Mouse (Mus musculus): ENCODE measurements around the gene Rccd1. TPM values are rescaled to one million over a fixed set of nuclear protein-coding genes. Genes with fewer than 3 reads are reported as not detected.

The Rccd1 gene
- polyA plus RNA-seq, 1 experiment = 26.5 TPM

DNA sequence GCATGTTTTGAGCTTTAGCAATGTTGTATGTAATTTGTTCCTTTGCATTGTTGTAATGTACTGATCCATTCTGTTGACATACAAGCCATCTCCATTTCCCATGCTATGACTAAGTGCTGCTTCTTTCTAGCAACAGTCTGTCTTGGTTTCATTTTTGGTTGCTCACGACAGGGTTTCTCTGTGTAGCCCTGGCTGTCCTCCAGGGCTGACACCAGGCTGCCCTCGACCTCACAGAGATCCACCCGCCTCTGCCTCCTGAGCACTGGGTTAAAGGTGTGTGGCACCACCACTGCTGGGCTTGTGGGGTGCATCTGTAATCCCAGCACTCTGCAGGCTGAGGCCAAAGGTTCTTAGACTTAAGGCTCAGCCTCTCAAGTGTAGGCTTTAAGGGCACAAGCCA is 24.7 kb downstream of the Rccd1 start:
- no peak for DNase-seq (ENCODE audit: low spot score)

DNA sequence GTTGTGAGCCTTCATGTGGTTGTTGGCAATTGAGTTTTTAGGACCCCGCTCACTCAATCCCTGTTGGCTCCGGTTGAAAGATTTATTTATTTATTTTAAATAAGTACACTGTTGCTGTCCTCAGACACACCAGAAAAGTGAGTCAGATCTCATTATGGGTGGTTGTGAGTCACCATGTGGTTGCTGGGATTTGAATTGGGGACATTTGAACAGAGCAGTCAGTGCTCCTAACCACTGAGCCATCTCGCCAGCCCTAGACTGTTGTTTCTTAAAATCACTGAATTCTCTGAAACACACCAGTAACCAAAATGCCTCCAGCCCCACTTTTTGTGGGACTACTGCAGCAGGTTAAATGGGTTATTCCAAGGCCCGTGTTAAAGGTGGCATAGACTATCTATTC is 25.5 kb downstream of the Rccd1 start:
- no peak for DNase-seq (ENCODE audit: low spot score)

DNA sequence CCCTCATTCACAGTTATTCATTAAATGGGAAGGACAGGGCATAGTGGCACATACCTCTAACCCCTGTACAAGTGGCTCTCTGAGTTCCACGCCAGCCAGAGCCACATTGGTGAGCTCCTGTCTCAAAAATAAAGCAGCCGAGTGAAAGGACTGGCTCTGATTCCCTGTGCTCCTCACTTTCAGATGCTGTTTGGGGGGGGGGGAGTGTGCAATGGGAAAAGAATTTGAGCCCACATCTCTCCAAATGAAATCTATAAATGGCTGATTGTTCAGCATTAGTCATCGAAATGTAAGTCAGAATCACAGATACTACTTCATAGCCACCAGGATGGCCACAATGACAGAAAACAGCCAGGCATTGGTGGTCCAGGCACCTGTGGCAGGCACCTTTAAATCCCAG is 27.2 kb downstream of the Rccd1 start:
- DNase-seq (ENCODE audit: low spot score) = no peak

DNA sequence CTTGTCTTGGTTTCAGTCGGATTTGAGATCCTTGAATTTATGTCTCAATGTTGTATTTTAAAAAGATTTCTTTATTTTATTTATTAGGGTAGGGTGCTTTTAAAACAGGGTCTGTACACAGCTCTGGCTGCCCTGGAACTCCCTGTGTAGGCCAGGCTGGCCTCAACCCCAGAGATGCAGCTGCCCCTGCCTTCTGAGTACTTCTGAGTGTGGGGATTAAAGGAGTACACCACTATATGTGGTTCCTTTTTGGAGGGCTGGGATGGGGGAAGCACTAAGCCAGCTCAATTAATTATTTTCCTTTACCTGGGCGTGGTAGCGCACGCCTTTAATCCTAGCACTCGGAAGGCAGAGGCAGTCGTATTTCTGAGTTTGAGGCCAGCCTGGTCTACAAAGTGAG is 27.8 kb downstream of the Rccd1 start:
- DNase-seq (ENCODE audit: low spot score) = no peak

DNA sequence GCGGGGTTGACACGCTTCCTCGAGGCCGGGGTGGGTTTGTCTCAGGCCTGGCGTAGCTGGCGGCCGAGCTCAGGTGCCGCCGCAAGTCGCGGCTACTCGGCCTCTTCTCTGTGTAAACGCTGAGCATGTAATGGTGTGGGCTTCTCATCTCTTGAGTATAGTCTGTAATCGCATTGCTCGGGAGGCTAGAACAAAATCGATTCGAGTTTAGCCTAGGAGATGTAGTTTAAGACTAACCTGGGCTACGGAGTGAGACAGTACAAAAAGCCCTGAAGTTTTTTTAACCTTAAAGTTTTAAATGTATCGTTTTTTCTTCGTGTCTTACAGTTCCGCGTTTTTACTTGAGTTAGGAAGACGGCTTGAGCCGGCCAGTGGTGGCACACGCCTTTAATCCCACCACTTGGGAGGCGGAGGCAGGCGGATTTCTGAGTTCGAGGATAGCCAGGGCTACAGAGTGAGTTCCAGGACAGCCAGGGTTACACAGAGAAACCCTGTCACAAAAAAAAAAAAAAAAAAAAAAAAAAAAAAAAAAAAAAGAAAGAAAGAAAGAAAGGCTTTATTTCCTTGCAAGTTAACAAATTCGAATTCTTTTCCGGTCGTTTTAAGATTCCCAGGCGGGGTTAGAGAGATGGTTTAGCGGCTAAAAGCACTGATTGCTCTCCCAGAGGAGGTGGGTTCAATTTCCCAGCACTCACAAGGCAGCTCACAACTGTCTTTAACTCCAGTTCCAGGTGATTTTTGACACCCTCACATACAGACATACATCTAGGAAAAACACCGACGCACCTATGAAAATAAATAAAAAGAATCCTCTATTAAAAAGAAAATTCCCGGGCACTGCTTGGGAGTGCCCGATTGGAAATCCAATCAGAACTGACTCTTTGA is 29.2 kb downstream of the Rccd1 start:
- no peak for DNase-seq (ENCODE audit: low spot score)

DNA sequence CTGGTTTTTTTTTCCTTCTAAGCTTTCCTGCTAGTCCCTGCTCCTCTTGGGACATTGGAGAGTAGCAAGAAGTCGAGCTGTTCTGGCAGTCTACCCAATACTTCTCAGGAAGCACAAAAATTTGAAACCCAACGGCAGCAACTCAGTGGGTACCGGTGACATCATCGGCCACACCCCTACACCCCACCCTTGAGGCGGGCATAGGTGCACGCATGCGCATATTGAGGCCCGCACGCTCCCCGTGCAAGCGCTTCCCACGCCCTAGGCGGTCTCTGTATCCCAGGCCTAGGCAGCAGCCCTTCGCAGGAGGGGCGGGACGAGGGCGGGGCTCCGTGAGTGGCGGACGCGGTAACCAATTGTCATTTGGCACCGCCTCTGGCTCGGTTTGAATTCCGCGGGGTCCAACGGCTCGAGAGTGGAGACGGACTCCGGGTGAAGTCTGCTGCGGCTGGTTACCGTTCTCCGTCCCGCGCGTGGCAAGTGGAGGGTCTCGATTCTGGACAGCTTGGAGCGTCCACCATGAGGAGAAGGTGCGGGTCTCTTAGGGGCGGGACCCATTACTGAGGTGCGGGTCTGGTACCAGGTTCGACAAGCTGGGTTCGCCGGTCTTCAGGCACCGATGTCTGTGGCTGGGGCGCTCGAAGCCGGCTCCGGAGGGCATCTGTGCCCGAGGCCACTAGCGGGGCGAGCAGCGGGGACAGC is 30.0 kb downstream of the Rccd1 start, which contains the start of gene Prc1:
TSS of gene Prc1 (plus strand) at position 389 of the 702 bp plus-strand sequence.
- DNase-seq (ENCODE audit: low spot score) = peak; percentile 97

DNA sequence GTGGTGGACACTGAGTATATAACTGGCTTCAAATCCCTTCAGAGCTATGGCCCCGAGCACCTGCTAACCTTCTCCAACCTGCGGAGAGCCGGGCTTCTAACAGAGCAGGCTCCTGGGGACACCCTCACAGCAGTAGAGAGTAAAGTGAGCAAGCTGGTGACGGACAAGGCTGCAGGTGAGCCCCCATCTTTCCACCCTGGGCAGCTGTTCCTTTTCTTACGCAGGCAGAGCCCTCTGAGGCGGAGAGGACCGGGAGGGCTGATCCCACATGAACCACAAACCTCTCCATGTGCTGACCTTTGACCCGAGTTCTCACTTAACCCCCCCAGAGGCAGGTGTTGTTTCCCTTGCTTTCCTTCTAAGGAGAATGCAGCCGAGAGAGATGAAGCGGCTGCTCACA is 36.5 kb downstream of the Rccd1 start:
- no peak for DNase-seq (ENCODE audit: low spot score)

DNA sequence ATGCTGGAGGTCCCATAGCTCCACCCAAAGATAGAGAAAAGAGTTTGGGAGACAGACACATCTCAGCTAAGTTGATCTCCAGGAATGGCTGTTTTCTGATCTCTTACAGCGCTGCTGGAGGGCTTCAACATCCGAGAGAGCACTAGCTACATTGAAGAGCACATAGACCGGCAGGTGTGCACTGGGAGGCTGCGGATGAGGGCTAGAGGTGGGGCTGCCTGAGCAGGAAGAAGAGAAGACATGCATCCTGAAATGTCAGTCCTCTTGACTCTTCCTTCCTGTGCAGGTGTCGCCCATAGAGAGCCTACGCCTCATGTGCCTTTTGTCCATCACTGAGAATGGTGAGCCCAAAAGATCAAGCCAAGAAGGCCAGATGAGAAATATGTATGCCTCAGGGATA is 38.5 kb downstream of the Rccd1 start:
- no peak for DNase-seq (ENCODE audit: low spot score)

DNA sequence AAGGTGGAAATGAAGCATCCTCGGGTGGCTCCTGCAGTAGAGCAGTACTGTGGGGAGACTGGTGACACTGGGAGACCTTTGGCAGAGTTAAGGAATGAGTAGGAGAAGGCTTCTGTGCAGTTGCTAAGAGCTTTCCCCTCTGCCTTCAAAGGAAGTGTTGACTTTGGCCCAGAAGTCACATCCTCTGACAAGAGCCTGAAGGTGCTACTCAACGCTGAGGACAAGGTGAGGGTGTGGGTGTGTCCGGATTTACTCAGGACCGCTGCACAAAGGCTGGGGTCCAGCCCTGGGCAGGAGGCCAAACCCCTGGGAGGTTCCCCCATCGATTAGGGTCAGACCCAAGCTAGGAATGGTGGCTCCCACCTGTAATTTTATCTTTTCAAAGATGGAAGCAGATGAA is 39.9 kb downstream of the Rccd1 start:
- DNase-seq (ENCODE audit: low spot score) = no peak

DNA sequence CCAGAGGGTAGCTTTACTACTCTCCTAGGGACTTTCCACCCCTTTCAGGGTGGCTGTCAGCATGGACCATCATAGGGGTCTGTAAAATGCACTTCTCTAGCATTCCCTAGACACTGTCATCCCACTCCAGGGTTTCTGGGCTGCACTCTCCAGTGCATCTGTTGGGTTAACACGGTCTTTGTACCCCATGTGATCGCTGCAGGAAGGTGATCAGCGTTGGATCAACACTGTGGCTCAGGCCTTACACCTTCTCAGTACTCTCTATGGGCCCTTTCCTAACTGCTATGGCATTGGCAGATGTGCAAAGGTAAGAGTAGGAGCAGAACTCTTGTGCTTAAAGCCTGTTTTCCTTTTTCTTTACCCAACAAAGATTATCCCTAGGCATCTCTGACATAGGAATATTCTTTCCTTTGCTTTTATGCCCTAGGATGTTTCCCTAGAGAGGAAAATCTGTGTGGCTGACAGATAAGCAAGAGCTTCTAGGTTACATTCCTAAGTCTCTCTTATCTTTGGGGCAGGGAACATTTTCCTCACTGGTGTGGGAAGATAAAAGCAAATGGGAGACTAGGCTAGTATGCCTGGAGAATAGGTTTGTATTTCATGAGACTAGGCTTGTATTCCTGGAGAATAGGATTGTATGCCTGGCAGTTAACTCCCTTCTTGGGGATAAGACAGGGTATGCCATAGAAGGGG is 40.9 kb downstream of the Rccd1 start:
- DNase-seq (ENCODE audit: low spot score) = no peak

DNA sequence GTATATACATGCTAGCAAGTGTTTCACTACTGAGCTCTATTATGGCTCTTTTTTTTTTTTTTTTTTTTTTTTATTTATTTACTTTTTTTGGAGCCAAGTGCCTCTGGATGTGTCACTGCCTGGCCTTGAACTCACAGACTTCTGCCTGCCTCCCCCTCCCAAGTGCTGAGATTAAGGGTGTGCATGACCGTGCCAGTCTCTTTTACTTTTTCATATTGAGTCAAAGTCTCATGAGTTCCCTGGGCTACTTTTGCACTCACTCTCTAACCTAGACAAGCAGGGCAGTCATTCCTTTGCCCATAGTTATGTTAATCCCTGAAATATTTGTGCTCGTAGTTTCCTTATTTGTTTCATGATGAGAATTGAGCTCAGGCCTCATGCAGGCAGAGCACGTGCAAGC is 42.6 kb downstream of the Rccd1 start:
- DNase-seq (ENCODE audit: low spot score) = no peak

DNA sequence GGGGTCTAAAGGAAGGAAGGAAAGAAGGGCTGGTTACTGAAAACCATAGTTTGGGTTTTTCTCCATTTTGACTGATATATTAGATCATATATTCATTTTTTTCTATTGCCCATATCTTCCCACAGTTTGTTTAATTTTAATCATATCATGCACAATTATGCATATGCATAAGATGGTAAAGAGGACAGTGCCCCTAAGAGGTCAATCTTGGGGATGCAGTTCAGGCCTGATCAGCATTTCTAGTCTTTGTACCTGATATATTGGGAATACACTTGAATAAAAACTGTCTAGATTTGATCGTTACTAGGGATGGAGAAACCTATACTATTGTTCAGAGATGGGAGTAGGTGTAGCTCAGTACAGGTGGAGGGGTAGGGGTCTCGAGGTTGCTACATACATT is 43.3 kb downstream of the Rccd1 start:
- DNase-seq (ENCODE audit: low spot score) = no peak

DNA sequence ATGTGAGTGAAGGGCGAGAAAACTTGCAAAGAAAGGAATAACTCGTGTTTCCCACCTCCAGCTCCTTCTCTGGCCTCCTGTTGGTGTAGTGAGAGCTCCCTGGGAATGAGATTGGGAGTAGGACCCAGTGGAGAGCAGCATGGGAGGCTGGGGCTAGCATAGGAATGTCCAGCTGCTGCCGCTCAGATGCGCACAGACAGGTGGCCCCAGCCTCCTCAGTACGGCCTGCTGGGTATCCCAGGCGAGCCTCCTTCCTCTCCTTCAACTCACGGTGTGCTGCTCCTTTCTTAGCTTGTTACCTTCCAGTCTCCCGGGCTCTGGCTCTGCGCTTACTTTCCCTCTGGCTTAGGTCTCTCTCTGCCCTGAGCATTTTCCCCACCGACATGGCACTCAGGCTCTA is 44.2 kb downstream of the Rccd1 start:
- DNase-seq (ENCODE audit: low spot score) = no peak

DNA sequence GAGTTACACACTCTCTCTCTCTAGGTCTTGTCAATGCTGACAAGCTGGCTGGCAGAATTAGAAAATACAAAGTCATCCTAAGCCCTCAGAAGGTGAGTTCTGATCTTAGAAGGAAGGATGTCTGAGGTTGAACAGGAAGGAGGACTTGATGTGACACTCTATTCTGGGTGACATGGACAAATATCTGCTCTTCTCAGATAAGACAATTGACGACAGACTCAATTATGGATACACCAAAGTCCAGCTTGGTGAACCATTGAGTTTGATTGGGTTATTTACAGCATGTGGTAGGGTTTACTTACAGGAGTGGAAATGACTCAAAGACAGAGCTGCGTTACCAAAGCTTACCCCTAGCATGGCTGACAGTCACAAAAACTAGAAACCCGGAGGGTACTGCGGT is 47.9 kb downstream of the Rccd1 start:
- no peak for DNase-seq (ENCODE audit: low spot score)

DNA sequence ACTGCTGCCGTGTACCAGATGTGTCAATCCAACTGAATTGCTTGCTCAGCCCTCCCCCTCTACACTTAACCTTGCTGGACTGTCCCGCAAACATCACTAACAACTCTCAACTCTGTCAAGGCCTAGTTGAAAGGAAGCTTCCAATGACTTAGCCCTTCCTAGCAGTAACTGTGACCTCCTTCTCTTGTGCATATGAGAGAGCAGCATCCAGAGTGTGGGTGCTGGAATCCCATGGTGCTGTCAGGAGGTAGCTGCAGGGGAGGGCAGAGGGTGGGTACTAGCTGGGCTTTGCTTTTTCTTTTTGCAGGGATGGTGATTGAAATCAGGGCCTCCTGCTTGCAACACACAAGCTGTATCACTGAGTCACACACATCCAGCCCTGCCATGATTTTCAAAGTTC is 50.8 kb downstream of the Rccd1 start:
- no peak for DNase-seq (ENCODE audit: low spot score)

DNA sequence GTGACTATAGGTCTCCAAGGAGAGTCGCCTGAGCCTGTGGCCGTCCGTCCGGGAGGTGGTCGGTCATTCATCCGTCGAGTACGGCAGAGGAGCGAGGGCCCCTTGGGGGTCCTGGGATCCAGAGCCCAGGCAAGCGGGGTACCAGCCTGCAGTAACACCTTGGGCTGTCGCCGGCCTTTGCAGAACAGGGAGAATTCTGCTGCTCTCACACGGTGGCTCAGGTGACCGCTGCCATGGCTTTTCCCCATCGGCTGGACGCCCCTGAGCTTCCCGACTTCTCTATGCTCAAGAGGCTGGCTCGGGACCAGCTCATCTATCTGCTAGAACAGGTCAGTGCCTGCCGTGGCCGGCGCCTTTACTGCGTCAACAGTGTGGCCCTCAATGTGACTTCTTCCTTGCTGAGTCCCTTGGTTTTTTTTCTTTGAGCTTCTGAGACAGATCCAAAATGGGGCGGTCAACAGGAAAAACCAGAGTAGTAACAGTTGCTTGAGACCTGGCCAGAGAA is 54.5 kb downstream of the Rccd1 start:
- DNase-seq (ENCODE audit: low spot score) = no peak

DNA sequence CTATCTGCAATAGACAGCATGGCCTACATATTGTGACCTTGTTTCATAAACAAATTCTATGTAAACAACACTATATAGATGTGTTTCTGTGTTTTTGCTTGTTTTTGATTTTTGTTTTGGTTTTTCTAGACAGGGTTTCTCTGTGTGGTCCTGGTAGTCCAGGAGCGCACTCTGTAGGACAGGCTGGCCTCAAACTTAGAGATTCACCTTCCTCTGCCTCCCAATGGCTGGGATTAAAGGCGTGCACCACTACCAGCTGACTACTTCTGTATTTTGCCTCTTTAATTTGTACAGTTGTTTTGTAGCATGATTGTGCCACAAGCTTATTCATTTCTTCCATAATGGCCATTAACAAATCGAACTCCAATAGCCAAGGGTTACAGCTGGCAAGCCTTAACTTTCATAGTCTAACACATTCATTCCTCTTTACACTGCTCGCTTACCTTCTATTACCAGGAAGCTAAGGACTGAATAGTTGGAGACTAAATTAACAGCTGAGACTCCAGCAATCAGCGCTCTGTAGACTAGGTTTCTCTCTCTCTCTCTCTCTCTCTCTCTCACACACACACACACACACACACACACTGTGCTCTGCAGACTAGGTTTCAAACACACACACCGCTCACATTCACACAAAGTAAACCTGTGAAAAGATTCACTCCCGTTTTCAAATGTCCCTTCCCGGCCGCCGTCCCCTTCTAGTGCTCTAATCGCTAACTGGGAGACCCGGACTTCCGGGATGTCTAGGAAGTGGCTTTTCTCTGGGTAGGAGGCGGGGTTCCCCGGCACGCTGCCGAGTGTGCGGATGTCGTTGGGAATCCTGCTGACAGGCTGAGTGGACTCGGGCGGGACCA is 55.1 kb downstream of the Rccd1 start, which contains the start of gene Vps33b:
TSS of gene Vps33b (plus strand) at position 753 of the 854 bp plus-strand sequence.
- DNase-seq (ENCODE audit: low spot score) = peak; percentile 90

DNA sequence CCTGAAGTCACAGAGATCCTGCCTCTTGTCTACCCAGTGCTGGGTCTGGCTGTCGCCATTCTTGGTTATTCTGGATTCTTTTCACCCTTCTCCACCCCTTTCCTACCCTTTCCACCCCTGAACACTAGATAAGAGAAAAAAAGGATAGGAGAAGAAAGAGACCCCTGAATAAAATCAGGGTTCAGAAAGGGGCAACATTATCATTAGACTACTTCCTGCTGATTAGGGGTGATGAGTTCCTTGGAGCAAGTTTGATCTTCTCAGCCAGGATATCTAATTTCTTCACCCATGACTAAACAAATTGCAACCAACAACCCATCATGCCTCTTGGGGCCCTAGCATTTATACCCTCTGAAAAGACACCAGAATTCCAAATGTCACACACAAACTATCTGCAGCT is 56.5 kb downstream of the Rccd1 start:
- DNase-seq (ENCODE audit: low spot score) = no peak

DNA sequence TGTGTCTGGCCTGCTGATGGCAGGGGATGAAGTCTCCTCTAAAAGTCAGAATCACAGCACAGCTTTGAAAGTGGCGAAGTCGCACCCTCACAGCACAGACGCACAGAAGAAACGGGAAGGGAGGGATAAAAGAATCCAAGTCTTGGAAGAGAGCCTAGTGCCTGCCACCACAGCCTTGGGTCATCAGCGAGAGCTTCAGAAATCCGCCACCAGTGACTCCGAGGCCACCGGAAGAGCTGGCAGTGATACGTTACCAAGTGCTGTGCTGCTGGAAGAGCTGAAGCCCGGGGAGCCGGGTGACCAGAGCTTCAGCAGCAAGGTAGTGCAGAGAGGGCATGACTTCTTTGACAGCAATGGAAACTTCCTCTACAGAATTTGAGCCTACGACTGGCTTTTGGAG is 59.6 kb downstream of the Rccd1 start:
- no peak for DNase-seq (ENCODE audit: low spot score)

DNA sequence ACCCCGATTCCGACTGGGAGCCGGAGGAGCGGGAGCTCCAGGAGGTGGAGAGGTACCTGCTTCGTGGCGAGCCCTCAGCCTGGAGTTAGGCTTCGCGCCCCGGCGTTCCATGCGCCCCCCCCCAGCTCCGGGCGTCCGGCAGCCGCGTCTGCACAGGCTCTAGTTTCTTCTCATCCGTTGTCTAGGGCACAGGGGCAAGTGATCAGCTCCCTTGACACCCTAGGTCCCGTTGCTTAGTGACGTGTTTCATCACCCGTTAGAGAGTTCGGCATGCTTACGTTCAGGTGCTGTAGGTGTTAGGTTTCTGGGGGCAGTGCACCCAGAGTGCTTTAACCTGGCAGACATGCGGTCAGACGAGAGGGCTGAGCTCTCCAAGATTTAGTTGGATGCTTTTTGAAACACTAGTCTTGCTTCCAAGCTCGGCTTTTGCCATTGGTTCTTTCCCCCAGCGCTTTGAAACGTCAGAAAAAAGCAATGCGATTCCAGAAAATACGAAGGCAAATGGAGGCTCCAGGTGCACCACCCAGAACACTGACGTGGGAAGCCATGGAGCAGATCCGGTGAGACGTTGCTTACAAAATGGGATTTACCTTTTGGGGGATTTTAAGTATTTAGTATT is 62.8 kb downstream of the Rccd1 start:
- no peak for DNase-seq (ENCODE audit: low spot score)

All from urinary bladder, adult 2 months (tissue).